Mouse (Mus musculus): ENCODE results near the gene Cxcl12. TPM values are rescaled to one million over a fixed set of nuclear protein-coding genes. Genes with fewer than 3 reads are reported as not detected.

Gene Cxcl12
- 8.7 TPM for polyA plus RNA-seq (2021)

DNA sequence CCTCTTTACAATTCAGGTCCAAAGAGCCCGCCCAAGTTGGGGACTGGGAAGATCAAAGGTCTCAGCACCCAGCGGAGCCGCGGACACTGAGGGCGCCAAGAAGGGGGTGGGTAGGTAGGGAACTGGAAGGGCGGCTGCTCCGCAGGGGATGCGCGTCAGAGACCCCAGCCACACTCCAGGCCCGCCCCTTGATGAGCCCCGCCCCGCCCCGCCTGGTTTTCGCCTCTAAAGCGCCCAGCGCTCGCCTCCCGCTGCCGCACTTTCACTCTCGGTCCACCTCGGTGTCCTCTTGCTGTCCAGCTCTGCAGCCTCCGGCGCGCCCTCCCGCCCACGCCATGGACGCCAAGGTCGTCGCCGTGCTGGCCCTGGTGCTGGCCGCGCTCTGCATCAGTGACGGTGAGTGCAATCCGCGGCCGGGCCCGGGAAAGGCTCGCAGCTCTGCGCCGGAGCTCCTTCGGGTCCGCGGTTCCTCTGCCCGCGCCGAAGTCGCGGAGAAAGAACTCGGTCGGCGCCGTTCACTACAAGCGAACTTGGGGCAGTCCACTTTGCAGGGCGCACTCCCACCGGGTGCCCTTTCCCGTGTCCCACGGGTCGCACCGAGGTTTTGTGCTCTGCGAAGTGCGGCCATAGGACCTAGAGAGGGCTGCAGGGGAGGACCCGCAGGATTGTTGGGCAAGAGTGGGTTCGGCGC lies at the start of gene Cxcl12:
TSS of gene Cxcl12 (plus strand) at position 215 of the 691 bp plus-strand sequence.
- CTCF ChIA-PET = interaction anchor here (1.0 to 2.4 kb wide), 2 partner anchors 96 to 659 kb away, joined by 3 to 7 read pairs; no protein-coding TSS in a partner anchor
- no peak for DNase-seq (ENCODE audit: low read depth, low spot score)
- ATAC-seq = peak; percentile 17
- H3K27me3 ChIP-seq = no peaks in the 10 kb centered on the region
- POLR2A ChIA-PET = interaction anchor here (1.2 kb wide), 1 partner anchor 82 kb away, joined by 3 read pairs; no protein-coding TSS in a partner anchor
- in situ Hi-C loops (cut with MboI; ENCODE audit: low pct_unique_long_range_greater_than_20kb) = loop anchor here (10.0 kb wide), 1 partner anchor 204 kb away; no protein-coding TSS in a partner anchor
- TF ChIP-seq CTCF (IDR thresholded peaks at IDR 0.05) = no peak

- no peak for DNase-seq (ENCODE audit: low read depth, low spot score)
- ChIA-PET CTCF (interaction anchor here (2.0 kb wide), 1 partner anchor 10 kb away, joined by 5 read pairs; no protein-coding TSS in a partner anchor), POLR2A (no interaction called here)
- no peak for ATAC-seq
- in situ Hi-C loops (cut with MboI; ENCODE audit: low pct_unique_long_range_greater_than_20kb) = no loop called here
- H3K27me3 ChIP-seq = no peaks in the 10 kb centered on the region
- TF ChIP-seq CTCF (IDR thresholded peaks at IDR 0.05) = no peak
Observed at GRCm38 (mm10) chr6:117122074-117122473, 46.3 kb upstream of the Cxcl12 start.

- CTCF ChIA-PET = no interaction called here
- TF ChIP-seq CTCF (IDR thresholded peaks at IDR 0.05) = no peak
- POLR2A ChIA-PET = interaction anchor here (0.7 to 0.9 kb wide), 2 partner anchors 15 to 815 kb away, joined by 3 read pairs; no protein-coding TSS in a partner anchor
- ATAC-seq = no peak
- in situ Hi-C loops (cut with MboI; ENCODE audit: low pct_unique_long_range_greater_than_20kb) = no loop called here
- DNase-seq (ENCODE audit: low read depth, low spot score) = no peak
- H3K27me3 ChIP-seq = no peaks in the 10 kb centered on the region
Observed at GRCm38 (mm10) chr6:117126356-117126755, 42.0 kb upstream of the Cxcl12 start.

DNA sequence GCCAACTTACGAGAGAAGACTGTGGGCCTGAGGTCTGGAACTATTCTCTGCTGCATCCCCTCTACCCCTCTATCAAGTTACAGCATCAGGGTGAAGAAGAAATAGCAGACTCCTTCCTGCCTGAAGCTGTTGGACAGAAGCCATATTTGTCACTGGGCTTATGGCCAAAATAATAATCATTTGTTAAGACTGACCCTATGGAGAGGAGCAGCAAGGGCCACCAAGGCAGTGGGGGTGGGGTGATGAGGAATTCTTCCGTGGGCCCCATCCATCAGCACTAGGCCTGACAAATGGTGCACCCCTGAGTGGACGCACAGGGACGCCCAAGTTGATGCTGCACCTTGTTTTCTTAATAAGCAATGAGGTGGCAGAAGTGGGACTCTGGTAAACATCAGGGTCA lies 38.9 kb upstream of the Cxcl12 start:
- H3K27me3 ChIP-seq = no peaks in the 10 kb centered on the region
- in situ Hi-C loops (cut with MboI; ENCODE audit: low pct_unique_long_range_greater_than_20kb) = no loop called here
- ChIA-PET POLR2A (no interaction called here), CTCF (no interaction called here)
- no peak for ATAC-seq
- no peak for TF ChIP-seq CTCF (IDR thresholded peaks at IDR 0.05)
- no peak for DNase-seq (ENCODE audit: low read depth, low spot score)

DNA sequence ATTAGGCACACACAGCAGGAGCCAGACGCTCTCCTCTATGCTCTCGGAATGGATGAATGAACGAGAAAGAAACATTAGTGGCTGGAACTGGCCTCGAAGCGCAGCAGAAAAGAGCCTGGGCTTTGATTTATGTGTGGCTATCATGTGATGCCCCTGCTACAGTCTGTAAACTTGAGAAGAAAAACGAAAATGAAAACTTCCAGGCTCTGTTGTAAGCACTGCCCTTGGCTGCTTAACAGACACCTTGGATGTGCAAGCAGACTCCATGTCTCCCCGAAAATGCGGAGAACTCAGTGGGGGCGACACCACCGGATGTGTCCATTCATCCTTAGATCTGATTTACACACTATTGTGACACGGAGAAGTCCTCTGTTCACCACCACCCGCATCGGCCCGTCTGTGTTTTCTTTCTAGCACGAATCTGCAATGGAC lies 37.6 kb upstream of the Cxcl12 start:
- ChIA-PET CTCF (no interaction called here), POLR2A (no interaction called here)
- ATAC-seq = no peak

DNA sequence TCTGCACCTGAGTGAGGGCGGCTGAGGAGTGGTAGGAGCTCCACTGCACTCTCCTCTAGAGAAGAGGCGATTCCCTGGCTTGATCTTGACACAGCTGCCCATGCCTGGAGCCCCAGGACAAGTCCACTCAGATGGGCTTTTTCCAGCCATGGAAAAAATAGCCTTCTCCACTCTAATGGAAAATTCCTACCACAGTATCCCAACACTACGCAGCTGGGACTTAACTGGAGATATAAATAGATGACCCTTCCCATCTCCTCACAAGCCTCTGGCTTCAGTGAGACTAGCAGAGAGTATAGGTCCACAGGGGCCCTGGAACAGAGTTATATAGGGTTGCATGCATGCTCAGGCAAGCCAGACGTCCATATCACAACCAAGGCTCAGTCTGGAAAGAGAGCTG lies 33.8 kb upstream of the Cxcl12 start:
- in situ Hi-C loops (cut with MboI; ENCODE audit: low pct_unique_long_range_greater_than_20kb) = no loop called here
- CTCF ChIA-PET = interaction anchor here (1.7 kb wide), 1 partner anchor 31 kb away, joined by 5 read pairs; no protein-coding TSS in a partner anchor
- no peak for ATAC-seq
- TF ChIP-seq CTCF (IDR thresholded peaks at IDR 0.05) = no peak
- no peaks in the 10 kb centered on the region for H3K27me3 ChIP-seq
- POLR2A ChIA-PET = no interaction called here
- no peak for DNase-seq (ENCODE audit: low read depth, low spot score)

More for the DNA sequence above, 37.6 kb upstream of the Cxcl12 start:
- no peak for TF ChIP-seq CTCF (IDR thresholded peaks at IDR 0.05)
- no peak for DNase-seq (ENCODE audit: low read depth, low spot score)
- in situ Hi-C loops (cut with MboI; ENCODE audit: low pct_unique_long_range_greater_than_20kb) = no loop called here
- H3K27me3 ChIP-seq = no peaks in the 10 kb centered on the region

DNA sequence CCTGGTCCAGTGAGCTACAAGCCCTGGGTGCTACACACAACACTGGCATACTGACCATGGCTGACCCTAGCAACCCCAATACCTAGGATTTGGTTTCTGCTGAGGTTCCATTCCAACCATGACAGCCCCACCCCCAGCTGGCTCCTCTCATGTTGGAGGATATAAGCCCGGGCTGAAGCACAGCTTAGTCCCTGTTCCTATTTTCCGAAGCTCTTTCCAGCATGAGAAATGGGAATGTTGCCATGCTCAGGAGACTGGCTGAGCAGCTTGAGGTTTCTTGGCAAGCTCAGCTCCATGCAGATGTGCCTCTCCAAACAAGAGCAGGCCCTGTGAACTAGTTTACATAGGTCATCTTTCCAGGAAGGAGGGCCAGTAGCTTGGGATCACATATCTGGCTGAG lies 30.6 kb upstream of the Cxcl12 start:
- TF ChIP-seq CTCF (IDR thresholded peaks at IDR 0.05) = no peak
- in situ Hi-C loops (cut with MboI; ENCODE audit: low pct_unique_long_range_greater_than_20kb) = no loop called here

GRCm38 (mm10) chr6:117140907-117141306 lies 27.4 kb upstream of the Cxcl12 start:
- no peaks in the 10 kb centered on the region for H3K27me3 ChIP-seq
- ATAC-seq (no peak), DNase-seq (ENCODE audit: low read depth, low spot score) (no peak)
- CTCF ChIA-PET = interaction anchor here (1.3 kb wide), 1 partner anchor 373 kb away, joined by 3 read pairs; no protein-coding TSS in a partner anchor
- no peak for TF ChIP-seq CTCF (IDR thresholded peaks at IDR 0.05)
- POLR2A ChIA-PET = no interaction called here
- in situ Hi-C loops (cut with MboI; ENCODE audit: low pct_unique_long_range_greater_than_20kb) = no loop called here

More for the DNA sequence above, 30.6 kb upstream of the Cxcl12 start:
- ATAC-seq = no peak
- no peak for DNase-seq (ENCODE audit: low read depth, low spot score)
- H3K27me3 ChIP-seq = no peaks in the 10 kb centered on the region
- ChIA-PET CTCF (interaction anchor here (1.1 to 1.3 kb wide), 2 partner anchors 27 to 174 kb away, joined by 3 read pairs; no protein-coding TSS in a partner anchor), POLR2A (interaction anchor here (1.4 kb wide), 1 partner anchor 28 kb away, joined by 3 read pairs; no protein-coding TSS in a partner anchor)

DNA sequence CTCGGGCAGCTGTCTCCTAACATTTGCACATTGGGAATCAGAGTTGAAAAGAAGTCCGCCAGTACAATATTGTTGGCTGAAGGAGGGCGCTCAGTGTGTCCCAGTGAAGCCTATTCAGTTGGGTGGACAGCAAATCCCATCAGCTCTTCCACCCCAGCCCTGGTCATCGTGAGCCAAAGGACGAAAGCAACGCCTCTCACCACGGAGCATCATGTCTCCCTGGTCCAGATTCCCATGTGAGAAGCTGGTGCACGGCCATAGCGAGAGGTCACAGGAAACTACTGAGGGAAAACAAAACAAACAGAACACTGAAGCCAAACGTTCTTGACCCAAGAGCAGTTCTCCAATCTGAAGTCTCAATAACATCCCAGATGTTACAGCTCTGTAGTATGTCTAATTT lies 21.4 kb upstream of the Cxcl12 start:
- TF ChIP-seq CTCF (IDR thresholded peaks at IDR 0.05) = no peak
- in situ Hi-C loops (cut with MboI; ENCODE audit: low pct_unique_long_range_greater_than_20kb) = no loop called here
- no peaks in the 10 kb centered on the region for H3K27me3 ChIP-seq
- CTCF ChIA-PET = interaction anchor here (1.5 kb wide), 1 partner anchor 8 kb away, joined by 3 read pairs; no protein-coding TSS in a partner anchor
- POLR2A ChIA-PET = no interaction called here
- DNase-seq (ENCODE audit: low read depth, low spot score) (no peak), ATAC-seq (no peak)

GRCm38 (mm10) chr6:117151484-117152149 lies 16.7 kb upstream of the Cxcl12 start:
- no peak for TF ChIP-seq CTCF (IDR thresholded peaks at IDR 0.05)
- in situ Hi-C loops (cut with MboI; ENCODE audit: low pct_unique_long_range_greater_than_20kb) = no loop called here
- DNase-seq (ENCODE audit: low read depth, low spot score) (no peak), ATAC-seq (no peak)
- ChIA-PET CTCF (interaction anchor here (0.7 kb wide), 1 partner anchor 9 kb away, joined by 3 read pairs; no protein-coding TSS in a partner anchor), POLR2A (no interaction called here)
- H3K27me3 ChIP-seq = no peaks in the 10 kb centered on the region

- DNase-seq (ENCODE audit: low read depth, low spot score) = no peak
- ATAC-seq = no peak
- POLR2A ChIA-PET = no interaction called here
- TF ChIP-seq CTCF (IDR thresholded peaks at IDR 0.05) = no peak
- in situ Hi-C loops (cut with MboI; ENCODE audit: low pct_unique_long_range_greater_than_20kb) = no loop called here
- CTCF ChIA-PET = interaction anchor here (0.9 to 1.9 kb wide), 3 partner anchors 9 to 47 kb away, joined by 3 to 4 read pairs (median 3); no protein-coding TSS in a partner anchor
- no peaks in the 10 kb centered on the region for H3K27me3 ChIP-seq
Observed at GRCm38 (mm10) chr6:117153046-117153445, 15.3 kb upstream of the Cxcl12 start.
